Mouse (Mus musculus): ENCODE measurements at regions not wholly inside any gene's neighbourhood (a gene's known extent, or its start where the extent isn't known, plus 50 kb on each side); places are given as distances from the start of the nearest gene placed in this dataset.

DNA sequence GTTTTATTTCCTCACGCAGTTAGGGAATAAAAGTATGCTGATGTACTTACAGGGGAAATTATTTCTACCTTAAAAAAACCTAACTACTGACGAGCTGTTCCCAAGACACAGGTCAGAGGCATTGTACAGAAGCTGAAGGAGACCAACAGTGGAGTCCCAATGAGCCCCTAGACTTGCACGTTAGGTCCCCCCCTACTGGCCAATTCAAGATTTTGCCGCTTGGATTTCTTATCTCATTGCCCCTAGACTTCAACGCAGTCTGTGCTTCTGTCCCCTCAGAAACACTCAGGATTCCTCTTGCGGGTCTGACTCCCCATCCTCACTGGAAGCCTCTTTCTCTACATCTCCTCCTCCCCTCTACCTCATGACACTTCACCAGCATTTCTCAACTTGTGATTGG is 125.3 kb downstream of the Gm12728 start:
- Histone ChIP-seq H3K4me2 (no peak overlapping the region), H3K9me3 (replicated peaks) (no peaks in the 10 kb centered on the region), H3K4me1 (replicated peaks) (0 out of 2 replicates have a peak, but pooled peaks cover 4% of the 10 kb centered on the region), H3K27me3 (peaks cover 7% of the 10 kb centered on the region; the same call in 1 of the 2 replicates), H3K4me3 (no peak overlapping the region), H3K9ac (no peak overlapping the region), H3K36me3 (no peaks in the 10 kb centered on the region), H3K27ac (no peak overlapping the region)
- ATAC-seq (replicated peaks; ENCODE audit: insufficient number of reproducible peaks, insufficient read depth, low FRiP score, low read depth), result no peak
- WGBS, result 37% methylated on average over 6 of the region's 6 CpGs

DNA sequence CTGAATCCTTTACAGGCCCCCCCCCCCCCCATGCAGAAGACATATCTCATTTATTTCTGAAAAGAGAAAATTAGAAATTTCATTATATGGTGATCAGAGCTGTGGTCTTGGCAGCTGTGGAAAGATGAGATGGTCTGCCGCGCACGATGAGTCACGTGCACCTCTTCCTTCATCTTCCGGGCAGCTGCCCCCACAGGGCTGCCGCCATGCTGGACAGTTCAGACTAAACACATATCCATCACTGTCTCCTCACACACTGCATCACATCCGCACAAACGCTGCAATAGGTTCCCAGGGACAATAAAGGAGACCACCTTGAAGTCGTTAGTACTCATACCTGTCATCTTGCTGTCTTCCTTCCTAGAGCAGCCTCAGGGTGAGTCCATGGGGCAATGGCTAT is 126.6 kb downstream of the Gm12728 start:
- 81% methylated on average over 9 of the region's 9 CpGs for WGBS
- Histone ChIP-seq H3K27me3 (peaks cover 11% of the 10 kb centered on the region; the same call in 1 of the 2 replicates), H3K4me2 (no peak overlapping the region), H3K9me3 (replicated peaks) (no peaks in the 10 kb centered on the region), H3K4me1 (replicated peaks) (0 out of 2 replicates have a peak, but pooled peaks cover 4% of the 10 kb centered on the region), H3K9ac (no peak overlapping the region), H3K27ac (no peak overlapping the region), H3K36me3 (no peaks in the 10 kb centered on the region), H3K4me3 (no peak overlapping the region)
- no peak for ATAC-seq (replicated peaks; ENCODE audit: insufficient number of reproducible peaks, insufficient read depth, low FRiP score, low read depth)

DNA sequence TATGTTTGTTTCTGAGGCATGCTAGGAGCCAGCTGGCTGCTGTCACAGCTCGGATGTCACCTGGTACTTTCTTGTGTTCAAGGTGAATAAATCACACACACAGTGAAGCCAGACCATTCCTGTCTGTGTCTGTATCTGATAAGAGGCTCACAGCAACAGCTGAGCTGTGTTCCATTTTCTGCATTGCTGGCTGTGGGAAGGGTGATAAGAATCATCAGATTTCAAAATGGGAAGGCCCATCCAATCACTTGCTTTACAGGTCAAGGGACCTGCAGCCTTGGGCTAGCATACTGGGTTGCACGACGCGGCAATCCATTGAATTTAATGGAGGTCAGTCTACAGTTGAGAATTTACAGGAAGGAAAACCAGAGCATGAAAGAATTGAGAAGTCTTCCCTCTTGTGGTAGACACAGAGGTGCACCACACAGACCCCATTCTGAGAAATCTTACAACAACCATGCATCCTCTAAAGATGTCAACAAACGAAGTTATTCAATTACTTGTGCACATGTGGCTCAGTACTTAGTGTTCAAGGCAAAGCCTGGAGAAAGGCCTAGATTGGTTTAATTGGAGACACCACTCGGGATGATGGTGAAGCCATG is 135.2 kb downstream of the Gm12728 start:
- ATAC-seq (replicated peaks; ENCODE audit: insufficient number of reproducible peaks, insufficient read depth, low FRiP score, low read depth), result no peak
- Histone ChIP-seq H3K36me3 (no peaks in the 10 kb centered on the region), H3K9ac (no peak overlapping the region), H3K4me2 (no peak overlapping the region), H3K4me3 (no peak overlapping the region), H3K27ac (no peak overlapping the region), H3K9me3 (replicated peaks) (no peaks in the 10 kb centered on the region), H3K4me1 (replicated peaks) (0 out of 2 replicates have a peak, but pooled peaks cover 3% of the 10 kb centered on the region), H3K27me3 (peaks cover 27% of the 10 kb centered on the region)
- WGBS, result 72% methylated on average over 6 of the region's 6 CpGs

DNA sequence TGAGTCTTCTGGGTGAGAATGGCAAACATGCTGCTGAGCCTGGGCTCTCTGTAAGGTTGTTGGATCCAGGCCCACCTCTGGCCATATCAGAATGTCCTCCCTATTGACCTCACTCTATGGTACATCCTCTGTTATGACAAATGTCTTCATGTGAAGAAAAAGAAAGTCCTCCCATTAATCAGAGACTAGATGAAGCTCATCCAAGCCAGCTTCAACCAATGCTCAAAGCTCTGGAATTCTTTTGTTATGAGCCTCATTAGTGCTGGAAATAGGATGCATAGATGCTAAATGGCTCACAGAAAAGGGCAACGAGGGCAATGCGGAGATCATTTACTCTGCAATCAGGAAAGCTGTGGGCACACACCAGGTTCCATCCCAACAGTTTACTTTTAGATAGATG is 135.8 kb downstream of the Gm12728 start:
- no peak overlapping the region for H3K4me2 ChIP-seq
- no peaks in the 10 kb centered on the region for H3K36me3 ChIP-seq
- 0 out of 2 replicates have a peak, but pooled peaks cover 3% of the 10 kb centered on the region for H3K4me1 ChIP-seq (replicated peaks)
- H3K27ac ChIP-seq, result no peak overlapping the region
- ATAC-seq (replicated peaks; ENCODE audit: insufficient number of reproducible peaks, insufficient read depth, low FRiP score, low read depth), result no peak
- H3K9ac ChIP-seq, result no peak overlapping the region
- H3K27me3 ChIP-seq, result peaks cover 29% of the 10 kb centered on the region
- H3K4me3 ChIP-seq, result no peak overlapping the region
- H3K9me3 ChIP-seq (replicated peaks), result no peaks in the 10 kb centered on the region
- WGBS, result 79% methylated on average over 2 of the region's 2 CpGs

DNA sequence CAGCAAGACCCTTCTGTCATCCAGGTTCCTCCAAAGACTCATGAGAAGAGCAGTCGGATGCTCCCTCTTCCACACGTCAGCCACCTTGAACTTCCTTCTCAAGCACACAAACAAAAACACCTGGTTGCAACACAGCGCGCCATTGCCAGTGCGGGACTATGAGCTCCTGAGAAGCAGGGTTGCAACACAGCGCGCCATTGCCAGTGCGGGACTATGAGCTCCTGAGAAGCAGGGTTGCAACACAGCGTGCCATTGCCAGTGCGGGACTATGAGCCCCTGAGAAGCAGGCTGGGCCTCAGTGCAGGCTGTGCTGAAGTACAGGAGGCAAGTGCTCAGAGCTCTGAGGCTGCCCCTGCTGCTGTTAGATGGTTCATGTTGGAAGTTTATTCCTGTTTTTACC is 140.0 kb downstream of the Gm12728 start:
- WGBS, result 91% methylated on average over 10 of the region's 10 CpGs
- Histone ChIP-seq H3K27me3 (peaks cover 14% of the 10 kb centered on the region), H3K36me3 (no peaks in the 10 kb centered on the region), H3K9ac (no peak overlapping the region), H3K4me1 (replicated peaks) (0 out of 2 replicates have a peak, but pooled peaks cover 3% of the 10 kb centered on the region), H3K27ac (no peak overlapping the region), H3K4me2 (no peak overlapping the region), H3K4me3 (no peak overlapping the region), H3K9me3 (replicated peaks) (no peaks in the 10 kb centered on the region)
- no peak for ATAC-seq (replicated peaks; ENCODE audit: insufficient number of reproducible peaks, insufficient read depth, low FRiP score, low read depth)

DNA sequence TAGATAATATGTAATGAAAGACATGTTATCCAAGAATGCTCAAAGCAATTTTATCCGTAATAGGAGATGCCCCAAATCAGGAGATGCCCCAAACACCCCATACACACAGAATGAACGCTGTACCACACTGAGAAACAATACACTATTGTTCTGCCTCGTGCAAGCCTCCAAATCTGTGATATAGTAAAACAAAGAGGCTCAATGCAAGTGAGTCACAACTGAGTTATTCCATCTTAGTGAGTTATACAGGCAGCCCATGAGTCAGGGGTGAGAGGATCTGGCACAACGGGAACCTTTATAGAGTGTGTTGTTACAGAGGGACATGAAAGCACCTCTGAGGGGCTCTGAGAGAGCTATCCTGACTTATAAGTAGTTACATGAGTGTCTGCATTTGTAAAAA is 145.3 kb downstream of the Gm12728 start:
- no peak overlapping the region for H3K4me2 ChIP-seq
- no peak overlapping the region for H3K4me3 ChIP-seq
- ATAC-seq (replicated peaks; ENCODE audit: insufficient number of reproducible peaks, insufficient read depth, low FRiP score, low read depth), result no peak
- H3K27ac ChIP-seq, result no peak overlapping the region
- no peaks in the 10 kb centered on the region for H3K36me3 ChIP-seq
- 60% methylated on average over 4 of the region's 4 CpGs for WGBS
- no peak overlapping the region for H3K9ac ChIP-seq
- H3K9me3 ChIP-seq (replicated peaks), result no peaks in the 10 kb centered on the region
- no peaks in the 10 kb centered on the region for H3K4me1 ChIP-seq (replicated peaks)
- peaks cover 25% of the 10 kb centered on the region; the same call in 1 of the 2 replicates for H3K27me3 ChIP-seq

DNA sequence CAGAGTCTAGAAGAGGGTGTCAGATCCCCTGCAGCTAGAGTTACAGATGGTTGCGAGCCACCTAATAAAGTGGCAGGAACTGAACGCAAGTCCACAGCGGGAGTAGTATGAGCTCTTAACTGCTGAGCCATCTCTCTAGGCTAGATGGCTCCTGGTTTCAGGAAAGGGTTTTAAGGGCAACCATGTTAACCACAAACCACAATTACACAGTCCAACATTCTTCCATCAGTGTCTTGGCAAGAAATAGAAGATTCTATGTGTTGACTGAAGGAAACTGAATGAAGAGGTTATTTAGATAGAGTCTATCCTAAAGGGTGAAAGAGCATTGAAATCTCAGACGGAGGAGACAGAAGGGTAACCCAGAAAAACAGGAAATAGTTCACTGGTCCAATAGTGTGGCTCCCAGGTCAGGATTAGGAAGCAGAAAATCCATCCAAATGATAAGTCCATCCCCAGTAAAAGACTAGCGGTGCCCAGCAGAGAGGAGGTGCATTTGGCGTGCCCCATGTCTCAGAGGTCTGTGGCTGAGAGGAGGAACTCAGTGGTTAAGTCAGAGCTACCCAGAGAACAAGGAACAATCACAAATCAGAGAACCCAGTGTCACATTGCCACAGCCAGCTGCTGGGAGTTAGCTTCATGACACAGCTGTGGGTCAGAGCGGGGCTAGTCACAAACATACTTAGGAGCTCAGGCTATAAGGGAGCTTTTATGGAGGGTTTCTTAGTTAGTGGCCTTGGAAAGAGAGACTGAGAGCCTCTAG is 147.3 kb downstream of the Gm12728 start:
- no peaks in the 10 kb centered on the region for H3K36me3 ChIP-seq
- no peak overlapping the region for H3K9ac ChIP-seq
- ATAC-seq (replicated peaks; ENCODE audit: insufficient number of reproducible peaks, insufficient read depth, low FRiP score, low read depth), result no peak
- no peak overlapping the region for H3K27ac ChIP-seq
- WGBS, result 74% methylated on average over 7 of the region's 7 CpGs
- peaks cover 31% of the 10 kb centered on the region; the same call in 1 of the 2 replicates for H3K27me3 ChIP-seq
- no peaks in the 10 kb centered on the region for H3K9me3 ChIP-seq (replicated peaks)
- H3K4me1 ChIP-seq (replicated peaks), result no peaks in the 10 kb centered on the region
- no peak overlapping the region for H3K4me2 ChIP-seq
- H3K4me3 ChIP-seq, result no peak overlapping the region

DNA sequence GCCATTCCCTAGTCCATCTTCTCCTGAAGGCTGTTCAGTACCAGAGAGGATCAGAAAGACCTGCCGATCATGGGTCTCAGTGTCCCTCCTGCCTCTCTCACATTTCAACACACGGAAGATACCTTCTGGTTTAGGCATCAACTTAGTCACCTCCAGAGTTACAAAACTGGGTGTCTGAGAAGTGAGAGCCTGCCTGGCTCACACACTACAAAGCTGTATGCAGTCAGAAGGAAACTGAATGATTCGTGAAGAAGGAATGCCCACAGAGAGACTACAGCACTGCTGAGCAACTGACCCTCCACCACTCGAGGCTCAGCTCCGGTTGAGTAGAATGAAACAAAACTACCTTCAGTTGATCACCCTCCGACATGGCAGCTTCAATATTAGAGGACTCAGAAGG is 147.9 kb downstream of the Gm12728 start:
- Histone ChIP-seq H3K9ac (no peak overlapping the region), H3K27ac (no peak overlapping the region), H3K4me2 (no peak overlapping the region), H3K27me3 (peaks cover 31% of the 10 kb centered on the region; the same call in 1 of the 2 replicates), H3K4me1 (replicated peaks) (no peaks in the 10 kb centered on the region), H3K9me3 (replicated peaks) (no peaks in the 10 kb centered on the region), H3K36me3 (no peaks in the 10 kb centered on the region), H3K4me3 (no peak overlapping the region)
- ATAC-seq (replicated peaks; ENCODE audit: insufficient number of reproducible peaks, insufficient read depth, low FRiP score, low read depth), result no peak
- 73% methylated on average over 6 of the region's 6 CpGs for WGBS

DNA sequence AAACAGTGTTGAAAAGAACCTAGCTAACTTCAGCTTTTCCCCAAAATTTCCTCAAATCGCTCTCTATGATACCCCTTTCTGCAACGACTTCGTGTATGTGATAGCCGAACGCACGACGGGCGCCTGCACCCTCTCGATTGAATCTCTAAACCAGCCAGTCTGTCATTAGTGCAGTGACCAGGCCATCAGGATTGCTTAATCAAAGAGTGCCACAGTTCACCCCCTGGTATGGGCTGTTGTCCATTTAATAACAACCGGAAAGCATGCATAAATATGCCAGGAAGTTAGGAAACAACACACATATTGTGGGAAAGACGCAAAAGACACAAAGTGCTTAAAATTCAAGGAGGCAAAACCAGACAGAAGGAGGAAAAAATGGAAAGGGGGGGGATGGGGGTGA is 149.2 kb downstream of the Gm12728 start:
- H3K27me3 ChIP-seq, result peaks cover 33% of the 10 kb centered on the region; the same call in 1 of the 2 replicates
- H3K4me3 ChIP-seq, result no peak overlapping the region
- H3K27ac ChIP-seq, result no peak overlapping the region
- no peaks in the 10 kb centered on the region for H3K4me1 ChIP-seq (replicated peaks)
- WGBS, result 89% methylated on average over 11 of the region's 11 CpGs
- H3K9ac ChIP-seq, result no peak overlapping the region
- no peak overlapping the region for H3K4me2 ChIP-seq
- H3K9me3 ChIP-seq (replicated peaks), result no peaks in the 10 kb centered on the region
- no peak for ATAC-seq (replicated peaks; ENCODE audit: insufficient number of reproducible peaks, insufficient read depth, low FRiP score, low read depth)
- no peaks in the 10 kb centered on the region for H3K36me3 ChIP-seq

DNA sequence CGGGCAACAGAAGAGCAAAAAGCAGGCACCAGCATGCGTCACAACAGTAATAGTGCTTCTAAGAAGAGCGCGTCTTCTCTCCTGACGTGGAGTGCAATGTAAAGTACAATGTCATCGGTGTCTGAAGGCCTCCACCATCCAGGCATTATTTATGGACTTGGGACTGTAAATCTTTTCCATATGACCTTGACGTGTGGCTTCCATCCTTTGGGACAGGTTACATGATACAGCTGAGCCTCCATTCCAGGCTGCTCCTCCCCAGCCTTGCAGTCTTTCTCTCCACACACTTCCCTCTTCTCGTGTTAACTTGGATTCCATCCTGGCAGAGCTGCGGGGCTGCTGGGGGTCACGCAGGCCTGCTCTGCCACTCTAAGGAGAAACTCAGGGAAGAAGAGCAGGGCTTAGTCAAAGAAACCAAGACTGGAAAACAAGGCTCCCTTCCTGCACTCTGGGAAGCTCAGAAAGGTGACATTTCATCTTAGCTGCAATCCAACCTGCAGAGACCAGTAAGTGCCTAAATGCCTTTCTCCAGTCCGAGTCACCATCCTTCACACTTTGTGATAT is 150.0 kb downstream of the Gm12728 start:
- H3K9ac ChIP-seq, result no peak overlapping the region
- H3K9me3 ChIP-seq (replicated peaks), result no peaks in the 10 kb centered on the region
- H3K27ac ChIP-seq, result no peak overlapping the region
- no peak for ATAC-seq (replicated peaks; ENCODE audit: insufficient number of reproducible peaks, insufficient read depth, low FRiP score, low read depth)
- H3K36me3 ChIP-seq, result no peaks in the 10 kb centered on the region
- H3K4me3 ChIP-seq, result no peak overlapping the region
- no peak overlapping the region for H3K4me2 ChIP-seq
- peaks cover 33% of the 10 kb centered on the region; the same call in 1 of the 2 replicates for H3K27me3 ChIP-seq
- no peaks in the 10 kb centered on the region for H3K4me1 ChIP-seq (replicated peaks)
- WGBS, result 77% methylated on average over 11 of the region's 11 CpGs

DNA sequence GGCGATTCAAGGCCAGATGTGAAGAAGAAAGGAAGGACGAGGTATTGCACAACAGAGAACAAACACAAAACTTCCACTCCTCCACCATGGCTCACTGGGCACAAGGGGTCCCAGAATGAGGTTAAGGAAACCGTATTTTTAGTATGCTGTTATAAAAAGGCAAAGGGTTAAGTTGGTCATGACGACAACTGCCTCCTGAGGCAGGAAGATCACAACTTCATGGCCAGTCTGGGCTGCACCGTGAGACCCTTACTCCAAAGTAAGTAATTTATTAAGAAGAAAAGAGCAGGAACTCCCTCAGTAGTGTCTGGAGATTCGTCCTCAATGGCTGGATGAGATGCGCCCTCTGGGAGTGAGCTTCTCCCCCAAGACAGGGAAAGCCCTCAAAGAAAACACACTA is 151.2 kb downstream of the Gm12728 start:
- Histone ChIP-seq H3K36me3 (no peaks in the 10 kb centered on the region), H3K27me3 (peaks cover 33% of the 10 kb centered on the region; the same call in 1 of the 2 replicates), H3K4me2 (no peak overlapping the region), H3K9me3 (replicated peaks) (no peaks in the 10 kb centered on the region), H3K9ac (no peak overlapping the region), H3K4me1 (replicated peaks) (no peaks in the 10 kb centered on the region), H3K27ac (no peak overlapping the region), H3K4me3 (no peak overlapping the region)
- ATAC-seq (replicated peaks; ENCODE audit: insufficient number of reproducible peaks, insufficient read depth, low FRiP score, low read depth), result no peak
- WGBS, result 85% methylated on average over 7 of the region's 7 CpGs

Data from heart, embryonic 15.5 days (tissue).